15 mouse cellular contexts compared by ENCODE assay signal in genomic region chr5:125515006-125515405, GRCm38 (mm10). TPM values are rescaled to one million over a fixed set of nuclear protein-coding genes. Genes with fewer than 3 reads are reported as not detected.
"Had no signal": no experiment of that assay in that cellular context is flagged by ENCODE, and none has a peak within 500 bp of the region (broad histone marks: within the 10 kb centered on the region; RNA-seq: fewer than 3 reads in every experiment).

No protein-coding gene starts in this region.

- H3K27me3 ChIP-seq: intestine, embryonic 15.5 days; limb, embryonic 13.5 days had no signal

- H3K9ac ChIP-seq: intestine, embryonic 15.5 days; limb, embryonic 13.5 days; liver, embryonic 14.5 days had no signal

- ATAC-seq: intestine, embryonic 15.5 days had no signal

- H3K27ac ChIP-seq: intestine, embryonic 15.5 days; layer of hippocampus, adult 2 months; limb, embryonic 13.5 days; liver, embryonic 14.5 days had no signal

- H3K9me3 ChIP-seq: intestine, embryonic 15.5 days; limb, embryonic 13.5 days had no signal

- H3K4me2 ChIP-seq: intestine, embryonic 15.5 days; limb, embryonic 13.5 days had no signal

- H3K4me1 ChIP-seq: intestine, embryonic 15.5 days; limb, embryonic 13.5 days had no signal

- H3K4me3 ChIP-seq: intestine, embryonic 15.5 days; layer of hippocampus, adult 2 months; limb, embryonic 13.5 days had no signal

- DNase-seq: kidney, adult 18-20 months; kidney, postnatal 10 days; kidney, postnatal 4 days; lung, adult 18-20 months; right cerebral cortex, adult 18-20 months; right cerebral cortex, postnatal 25 days; thymus, adult 18-20 months; thymus, postnatal 14 days had no signal

RNA-seq across cellular contexts. Expression of gene Tmem132b, which starts 16.6 kb away (rescaled TPM):
- total RNA-seq: liver, adult 2 months; megakaryocyte-erythroid progenitor cell, adult 5-6 weeks had no signal
- polyA plus RNA-seq: liver, adult 2 months; liver, embryonic 14.5 days; lung, embryonic 16.5 days had no signal
